Mouse (Mus musculus) subcutaneous adipose tissue, adult 2 months (tissue): ENCODE measurements around the gene Olfr371. TPM values are rescaled to one million over a fixed set of nuclear protein-coding genes. Genes with fewer than 3 reads are reported as not detected.

Experiments used
- polyA plus RNA-seq: library from polyadenylated mRNA; depleted of rRNA; stranded (reverse); fragments of >200 nt; gene quantifications from 2 replicates; pipeline ENCODE4 v1.2.3, GENCODE M21; 2012; ENCODE audit warnings: low replicate concordance; rRNA removed

Olfr371 gene
- not detected in 2 replicates for polyA plus RNA-seq

DNA sequence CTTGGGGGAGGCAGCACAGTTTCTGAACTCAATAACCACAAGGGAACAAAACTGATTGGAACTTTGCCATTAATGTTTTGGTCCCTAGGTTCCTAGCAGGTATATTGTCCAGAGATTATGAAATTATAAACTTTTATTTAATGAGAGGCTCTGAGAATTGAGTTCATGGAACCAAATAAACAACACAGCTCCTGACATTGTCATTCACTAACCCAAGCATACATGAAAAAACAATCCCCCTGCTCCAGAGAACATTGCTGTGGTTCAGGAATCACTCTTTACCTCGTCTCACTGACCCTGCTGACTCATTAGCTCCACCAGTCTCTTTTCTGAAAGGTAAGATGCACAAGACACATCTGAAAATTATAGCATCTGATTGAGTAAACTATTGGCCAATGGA is at the start of gene Olfr371:
Gene Olfr371, plus strand, starts transcription at position 301 of the 400 bp plus-strand sequence.

Other genes starting within 250 kb of the Olfr371 start
- gene Junb, start 247.3 kb upstream of the Olfr371 start, polyA plus RNA-seq: 35.0 and 39.1 TPM in 2 replicates
- 2.5 and 10.6 TPM in 2 replicates for gene Hook2, start 235.4 kb upstream of the Olfr371 start, polyA plus RNA-seq
- not detected in 2 replicates for gene Best2, start 211.5 kb upstream of the Olfr371 start, polyA plus RNA-seq
- 184 and 205 TPM in 2 replicates for gene Asna1, start 200.7 kb upstream of the Olfr371 start, polyA plus RNA-seq
- 61.2 and 143 TPM in 2 replicates for gene Trir, start 199.2 kb upstream of the Olfr371 start, polyA plus RNA-seq
- gene Tnpo2, start 189.1 kb upstream of the Olfr371 start, polyA plus RNA-seq: 74.9 and 104 TPM in 2 replicates
- 36.0 and 48.0 TPM in 2 replicates for gene Fbxw9, start 165.9 kb upstream of the Olfr371 start, polyA plus RNA-seq
- gene Gm5741, start 158.0 kb upstream of the Olfr371 start, polyA plus RNA-seq: 0.85 TPM in 1 of 2 replicates, not detected in the other
- 31.5 and 54.1 TPM in 2 replicates for gene Dhps, start 154.2 kb upstream of the Olfr371 start, polyA plus RNA-seq
- gene Wdr83os, start 145.2 kb upstream of the Olfr371 start, polyA plus RNA-seq: 156 and 164 TPM in 2 replicates
- gene Wdr83, start 144.7 kb upstream of the Olfr371 start, polyA plus RNA-seq: 33.8 and 37.5 TPM in 2 replicates
- 98.6 and 103 TPM in 2 replicates for gene Man2b1, start 142.7 kb upstream of the Olfr371 start, polyA plus RNA-seq
- 0.86 and 1.5 TPM in 2 replicates for gene Zfp791, start 102.9 kb upstream of the Olfr371 start, polyA plus RNA-seq
- gene Cks1brt, start 74.1 kb upstream of the Olfr371 start, polyA plus RNA-seq: not detected in 2 replicates
- 16.0 and 20.7 TPM in 2 replicates for gene Orc6, start 73.6 kb downstream of the Olfr371 start, polyA plus RNA-seq
- 31.2 and 34.6 TPM in 2 replicates for gene Vps35, start 73.8 kb downstream of the Olfr371 start, polyA plus RNA-seq
- gene Mylk3, start 160.4 kb downstream of the Olfr371 start, polyA plus RNA-seq: 0.24 and 0.96 TPM in 2 replicates
- gene 4921524J17Rik, start 206.8 kb downstream of the Olfr371 start, polyA plus RNA-seq: 4.8 and 5.5 TPM in 2 replicates